Mouse (Mus musculus) hindbrain, embryonic 14.5 days (tissue): ENCODE results near the gene Gabarapl1. TPM values are rescaled to one million over a fixed set of nuclear protein-coding genes. Genes with fewer than 3 reads are reported as not detected.

ENCODE experiments used
- ATAC-seq: fragments of 200-750 bp; cut with Nextera tagmentation; 2 replicates; pipeline ENCODE4 v1.8.0; 2017; ENCODE audit warnings: moderate number of reproducible peaks, mild to moderate bottlenecking, moderate TSS enrichment, moderate library complexity; ENCODE audit not compliant: low FRiP score
- DNase-seq: peaks from one replicate; pipeline ENCODE4 v3.0.0-alpha.2; 2015; ENCODE audit warnings: low spot score
- H3K27ac ChIP-seq: fragments of 300-500 bp; sonication (generic); 2 replicates; pipeline ENCODE4 v1.5.1; 2014; ENCODE audit warnings: mild to moderate bottlenecking, moderate library complexity
- H3K27me3 ChIP-seq: fragments of 300-500 bp; sonication (generic); 2 replicates; pipeline ENCODE4 v1.6.1; 2014; ENCODE audit warnings: mild to moderate bottlenecking, low read length, mixed read lengths; ENCODE audit not compliant: control insufficient read depth, insufficient read depth
- H3K36me3 ChIP-seq: fragments of 300-500 bp; sonication (generic); replicated peaks from 2 replicates; pipeline ENCODE4 v1.6.1; 2014; ENCODE audit not compliant: control insufficient read depth, insufficient read depth
- H3K4me1 ChIP-seq: fragments of 300-500 bp; sonication (generic); replicated peaks from 2 replicates; pipeline ENCODE4 v1.6.1; 2014; ENCODE audit warnings: antibody characterized with exemption, low read length, mixed read lengths; ENCODE audit not compliant: control insufficient read depth, insufficient read depth
- H3K4me2 ChIP-seq: fragments of 300-500 bp; sonication (generic); replicated peaks from 2 replicates; pipeline ENCODE4 v1.6.1; 2014; ENCODE audit warnings: mild to moderate bottlenecking, moderate library complexity
- H3K4me3 ChIP-seq: fragments of 300-500 bp; sonication (generic); replicated peaks from 2 replicates; pipeline ENCODE4 v1.5.1; 2014; ENCODE audit warnings: mild to moderate bottlenecking, low read length
- H3K9ac ChIP-seq: fragments of 300-500 bp; sonication (generic); 2 replicates; pipeline ENCODE4 v1.6.1; 2014
- H3K9me3 ChIP-seq: fragments of 300-500 bp; sonication (generic); 2 replicates; pipeline ENCODE4 v1.6.1; 2016; ENCODE audit warnings: low read length; ENCODE audit not compliant: control insufficient read depth
- WGBS: fragments of 180-500 bp; shearing (Covaris S2); extraction: QIAGEN DNeasy Blood & Tissue Kit; methylation state at CpG from one replicate; pipeline ENCODE4 v1.1.7; 2014; 5-methylcytosine and 5-hydroxymethylcytosine counted together
- polyA plus RNA-seq: library from polyadenylated mRNA; unstranded; fragments of >200 nt; fragmentation: Nextera tagmentation; extraction: Ambion mirVana; gene quantifications from 2 replicates; pipeline ENCODE4 v1.2.1, GENCODE M21; 2014

Gene Gabarapl1
- polyA plus RNA-seq, 1 experiment from 2014 or later, result 74.7 TPM

GRCm38 (mm10) chr6:129583014-129583413 is 50.1 kb downstream of the Gabarapl1 start:
- no peak overlapping the region for H3K27ac ChIP-seq
- no peaks in the 10 kb centered on the region for H3K4me1 ChIP-seq
- H3K4me2 ChIP-seq, result no peak overlapping the region
- ATAC-seq, result no peak
- H3K9ac ChIP-seq, result no peak overlapping the region
- 80% methylated on average over 3 of the region's 3 CpGs for WGBS
- no peak overlapping the region for H3K4me3 ChIP-seq
- H3K9me3 ChIP-seq, result no peaks in the 10 kb centered on the region
- no peaks in the 10 kb centered on the region for H3K27me3 ChIP-seq
- DNase-seq, result no peak
- no peaks in the 10 kb centered on the region for H3K36me3 ChIP-seq

DNA sequence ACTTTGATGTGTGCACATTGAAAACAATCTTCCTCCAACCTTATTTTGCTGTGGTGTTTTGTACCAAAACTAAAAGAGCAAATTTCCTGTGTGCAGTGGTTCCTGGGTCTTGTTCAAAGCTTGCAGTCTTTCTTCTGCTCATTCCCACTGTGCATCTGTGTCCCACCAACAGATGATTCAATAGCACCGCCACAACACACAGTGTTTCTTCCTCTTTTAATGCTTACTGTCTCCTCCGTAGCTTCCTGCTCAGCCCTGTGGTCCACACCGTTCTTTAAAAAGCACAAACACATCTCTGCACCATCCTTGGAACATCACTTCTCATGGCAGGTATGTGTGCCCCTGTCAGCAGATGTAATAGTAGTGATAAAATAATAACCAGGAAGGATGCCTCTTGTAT is 58.5 kb downstream of the Gabarapl1 start, which contains the start of gene Klrd1:
Klrd1 (plus strand) TSS at position 275 of the 400 bp plus-strand sequence.
- H3K4me3 ChIP-seq, result no peak within 1 kb of the TSS
- no peak within 1 kb of the TSS for H3K27ac ChIP-seq
- DNase-seq, result no peak
- H3K9me3 ChIP-seq, result no peaks in the 10 kb centered on the region
- H3K9ac ChIP-seq, result no peak within 1 kb of the TSS
- no peak within 1 kb of the TSS for H3K4me2 ChIP-seq
- H3K27me3 ChIP-seq, result no peaks in the 10 kb centered on the region
- WGBS, result 90% methylated on average over 3 of the region's 3 CpGs
- ATAC-seq, result no peak
- H3K4me1 ChIP-seq, result no peaks in the 10 kb centered on the region
- H3K36me3 ChIP-seq, result no peaks in the 10 kb centered on the region

Other genes with a start within 250 kb of the Gabarapl1 start
- gene 4922502D21Rik, start 201.4 kb upstream of the Gabarapl1 start, polyA plus RNA-seq, result 0.12 TPM in 1 of 2 replicates, not detected in the other
- 0.32 and 0.44 TPM in 2 replicates for gene Clec12a, start 190.5 kb upstream of the Gabarapl1 start, polyA plus RNA-seq
- gene Clec12b, start 147.3 kb upstream of the Gabarapl1 start, polyA plus RNA-seq, result 0.41 and 0.51 TPM in 2 replicates
- 0.63 and 1.4 TPM in 2 replicates for gene Clec1b, start 135.9 kb upstream of the Gabarapl1 start, polyA plus RNA-seq
- 0.16 and 0.33 TPM in 2 replicates for gene Clec9a, start 124.3 kb upstream of the Gabarapl1 start, polyA plus RNA-seq
- gene Clec1a, start 81.2 kb upstream of the Gabarapl1 start, polyA plus RNA-seq, result 1.9 and 2.0 TPM in 2 replicates
- not detected in 2 replicates for gene Olr1, start 26.0 kb upstream of the Gabarapl1 start, polyA plus RNA-seq
- 0.24 TPM in 1 of 2 replicates, not detected in the other for gene Tmem52b, start 20.6 kb upstream of the Gabarapl1 start, polyA plus RNA-seq
- not detected in 2 replicates for gene Klre1, start 44.7 kb downstream of the Gabarapl1 start, polyA plus RNA-seq
- not detected in 2 replicates for gene Klrd1, start 58.6 kb downstream of the Gabarapl1 start, polyA plus RNA-seq
- gene Klrk1, start 90.7 kb downstream of the Gabarapl1 start, polyA plus RNA-seq, result 0.13 TPM in 1 of 2 replicates, not detected in the other
- gene Klrc3, start 110.2 kb downstream of the Gabarapl1 start, polyA plus RNA-seq, result not detected in 2 replicates
- gene Klrc2, start 127.5 kb downstream of the Gabarapl1 start, polyA plus RNA-seq, result not detected in 2 replicates
- not detected in 2 replicates for gene Klrc1, start 145.8 kb downstream of the Gabarapl1 start, polyA plus RNA-seq
- 0.26 TPM in 1 of 2 replicates, not detected in the other for gene Klri1, start 184.0 kb downstream of the Gabarapl1 start, polyA plus RNA-seq
- gene Klri2, start 207.3 kb downstream of the Gabarapl1 start, polyA plus RNA-seq, result not detected in 2 replicates